Mouse (Mus musculus) regulatory T cell (primary cell): ENCODE data around the gene Prkci.

ENCODE experiments used
- in situ Hi-C: fragments of 300-600 bp; cut with MboI, MseI; formaldehyde crosslinking; loops from one replicate; pipeline ENCODE4 v1.15.1; 2025; ENCODE audit warnings: high pct_unique_total_duplicates

Prkci gene

GRCm38 (mm10) chr3:31038689-31039088, 43.1 kb downstream of the Prkci start:
- in situ Hi-C loops: no loop called here

DNA sequence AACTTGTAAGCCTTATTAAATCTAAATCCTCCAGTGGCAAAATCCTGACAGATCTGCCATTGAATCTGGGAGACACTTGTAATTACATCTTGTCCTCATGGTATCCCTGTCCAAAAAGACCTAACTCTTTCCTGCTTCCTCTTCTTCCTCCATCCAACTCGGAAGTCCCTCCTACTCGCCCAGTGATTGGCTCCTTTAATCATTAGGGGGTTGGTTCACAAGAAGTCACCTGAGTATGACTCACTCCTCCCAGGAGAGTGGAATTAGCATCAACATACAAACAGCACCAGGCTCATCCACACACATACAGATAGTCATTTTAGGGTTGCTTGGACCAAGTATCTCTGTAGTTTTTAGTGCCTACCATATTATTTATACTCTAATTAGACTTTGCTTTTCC, 47.4 kb downstream of the Prkci start:
- in situ Hi-C loops: loop anchor here (10.0 kb wide), 1 partner anchor 562 kb away; no protein-coding TSS in a partner anchor

DNA sequence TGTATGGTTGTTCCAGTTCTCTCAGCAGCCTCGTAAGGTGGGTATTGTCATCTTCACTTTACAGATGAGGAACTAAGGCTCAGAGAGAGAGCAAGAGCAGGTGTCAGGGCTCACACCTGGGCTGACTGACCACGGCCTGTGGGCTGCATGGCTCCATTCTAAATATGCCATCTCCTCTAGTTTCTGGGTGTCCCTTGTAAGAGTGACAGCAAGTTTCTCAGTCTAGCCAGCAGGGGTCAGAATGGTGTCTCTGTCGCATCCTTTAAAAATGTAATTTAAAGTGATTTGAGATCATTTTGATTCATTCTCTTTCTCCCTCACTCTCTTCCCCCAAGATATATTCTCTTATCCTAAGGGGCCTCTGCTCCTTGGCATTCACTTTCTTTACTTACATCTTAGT, 51.7 kb downstream of the Prkci start:
- in situ Hi-C loops: loop anchor here (5.0 to 10.0 kb wide), 2 partner anchors 90 to 558 kb away; no protein-coding TSS in a partner anchor

GRCm38 (mm10) chr3:31049087-31049486, 53.5 kb downstream of the Prkci start:
- in situ Hi-C loops: loop anchor here (5.0 to 10.0 kb wide), 2 partner anchors 88 to 556 kb away; no protein-coding TSS in a partner anchor

- in situ Hi-C loops: no loop called here
Measured at GRCm38 (mm10) chr3:31050375-31050774, 54.8 kb downstream of the Prkci start.

DNA sequence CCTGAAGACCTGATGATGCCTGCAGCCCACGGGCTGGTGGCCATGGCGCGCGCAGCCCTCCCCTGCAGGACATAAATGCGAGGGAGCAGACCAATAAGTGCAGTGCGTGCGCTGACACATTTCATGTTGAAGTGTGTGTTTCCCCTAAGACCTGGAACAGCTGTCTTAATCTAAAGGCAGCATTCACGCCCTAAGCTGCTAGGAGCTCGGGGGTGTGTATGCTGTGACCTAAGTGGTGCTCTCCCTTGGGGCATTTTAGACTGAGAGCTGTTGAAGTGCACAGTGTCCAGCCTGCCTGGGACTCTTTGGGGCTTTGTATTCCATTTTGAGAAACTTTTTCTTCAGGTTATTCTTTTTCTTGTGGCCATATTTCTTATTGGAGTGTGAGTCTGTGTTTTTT, 56.2 kb downstream of the Prkci start:
- in situ Hi-C loops: no loop called here

GRCm38 (mm10) chr3:31053191-31053590, 57.6 kb downstream of the Prkci start:
- in situ Hi-C loops: no loop called here

DNA sequence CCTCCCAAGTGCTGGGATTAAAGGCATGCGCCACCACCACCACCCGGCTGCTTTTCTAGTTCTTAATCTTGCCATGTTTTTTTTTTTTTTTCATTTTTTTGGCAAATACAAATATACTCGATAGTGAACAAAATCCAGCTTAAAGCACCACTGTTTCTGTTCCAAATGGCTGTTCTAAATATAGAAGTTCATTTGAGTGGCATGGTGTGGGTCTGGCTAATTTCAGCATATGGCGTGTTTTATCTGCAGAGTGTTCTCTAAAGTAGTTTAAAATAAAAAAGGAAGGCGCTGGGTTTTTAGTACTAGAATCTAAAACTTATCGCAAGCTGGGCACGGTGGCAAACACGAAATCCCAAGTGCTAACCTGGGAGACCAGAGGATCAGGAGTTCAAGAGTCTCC, 59.3 kb downstream of the Prkci start:
- in situ Hi-C loops: loop anchor here (5.0 kb wide), 2 partner anchors 47 to 88 kb away; partner anchors contain the start of gene Phc3

DNA sequence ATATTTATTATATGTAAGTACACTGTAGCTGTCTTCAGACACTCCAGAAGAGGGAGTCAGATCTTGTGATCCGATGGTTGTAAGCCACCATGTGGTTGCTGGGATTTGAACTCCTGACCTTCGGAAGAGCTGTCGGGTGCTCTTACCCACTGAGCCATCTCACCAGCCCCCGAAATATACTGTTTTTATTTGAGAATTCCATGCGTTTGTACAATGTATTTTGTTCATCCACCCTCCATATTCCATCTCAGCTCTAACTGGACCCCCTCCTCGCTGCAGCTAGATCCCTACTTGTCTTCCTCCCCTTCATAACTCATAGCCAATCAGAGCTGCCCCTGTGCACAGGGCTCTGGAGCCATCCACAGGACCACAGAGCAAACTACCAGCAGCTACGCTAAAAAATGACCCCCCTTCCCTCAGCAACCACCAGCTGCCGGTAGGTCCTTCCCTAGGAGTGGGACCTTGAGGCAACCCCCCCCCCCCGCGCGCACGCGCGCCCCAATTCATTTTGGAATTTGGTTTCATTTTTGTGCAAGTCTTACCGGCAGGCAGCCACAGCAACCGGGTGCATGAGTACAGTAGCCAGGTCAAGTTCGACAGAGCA, 60.6 kb downstream of the Prkci start:
- in situ Hi-C loops: loop anchor here (5.0 kb wide), 2 partner anchors 46 to 89 kb away; partner anchors contain the start of gene Phc3

- in situ Hi-C loops: loop anchor here (5.0 kb wide), 2 partner anchors 45 to 90 kb away; partner anchors contain the start of gene Phc3
Measured at GRCm38 (mm10) chr3:31056651-31057627, 61.4 kb downstream of the Prkci start.

- in situ Hi-C loops: no loop called here
Measured at GRCm38 (mm10) chr3:31060745-31061102, 65.2 kb downstream of the Prkci start.

DNA sequence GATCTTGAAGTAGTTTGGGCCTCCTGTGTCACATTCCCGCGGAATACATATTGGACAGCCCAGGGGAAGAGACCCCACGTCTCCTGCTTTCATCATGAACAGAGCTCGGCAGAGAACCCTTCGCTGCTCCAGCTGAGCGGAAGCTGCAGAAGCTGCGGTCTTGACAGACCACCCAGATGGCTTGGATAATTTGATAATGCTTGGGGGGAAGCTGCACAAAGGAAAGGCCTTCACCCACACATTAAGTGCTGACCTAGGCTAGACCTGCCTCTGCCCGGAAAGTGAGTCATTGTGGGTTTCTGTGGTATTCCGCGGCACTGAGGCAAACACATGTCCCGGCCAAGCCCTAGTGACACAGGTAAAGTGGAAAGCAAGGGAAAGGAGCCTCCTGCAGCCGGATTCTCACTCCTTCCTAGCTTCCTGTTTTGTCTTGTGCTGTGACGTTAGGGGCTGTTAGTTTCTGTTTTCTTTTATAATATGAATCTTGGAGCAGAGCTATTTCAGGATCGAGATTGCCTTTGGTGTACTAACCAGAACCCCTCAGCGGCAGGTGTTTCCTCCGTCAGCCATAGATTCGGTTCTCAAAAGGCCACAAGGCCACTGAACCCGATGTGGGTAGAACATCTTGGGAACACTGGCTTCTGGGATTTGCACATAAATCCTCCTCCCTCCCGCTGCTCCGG, 65.7 kb downstream of the Prkci start:
- in situ Hi-C loops: no loop called here

- in situ Hi-C loops: no loop called here
Measured at GRCm38 (mm10) chr3:31061786-31062120, 66.2 kb downstream of the Prkci start.

DNA sequence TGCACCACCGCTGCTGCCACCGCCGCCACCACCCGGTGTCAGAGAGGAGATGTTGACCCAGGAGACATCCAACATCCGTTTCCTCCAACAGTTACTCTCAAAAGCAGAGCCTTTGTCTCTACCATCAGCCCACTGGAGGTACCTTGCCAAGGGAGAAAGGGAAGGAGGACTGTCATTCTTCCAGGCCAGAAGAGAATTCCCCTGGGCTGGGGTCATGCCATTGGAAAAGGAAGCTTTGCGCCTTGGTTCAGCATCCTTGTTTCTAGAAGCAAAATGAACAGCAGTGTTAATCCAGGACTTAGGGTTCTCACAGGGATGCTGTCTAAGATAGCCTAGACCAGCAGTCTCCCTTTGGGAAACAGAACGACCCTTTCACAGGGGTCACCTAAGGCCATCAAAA, 66.8 kb downstream of the Prkci start:
- in situ Hi-C loops: no loop called here

GRCm38 (mm10) chr3:31068482-31068881, 72.9 kb downstream of the Prkci start:
- in situ Hi-C loops: no loop called here

- in situ Hi-C loops: no loop called here
Measured at GRCm38 (mm10) chr3:31071804-31072203, 76.3 kb downstream of the Prkci start.

DNA sequence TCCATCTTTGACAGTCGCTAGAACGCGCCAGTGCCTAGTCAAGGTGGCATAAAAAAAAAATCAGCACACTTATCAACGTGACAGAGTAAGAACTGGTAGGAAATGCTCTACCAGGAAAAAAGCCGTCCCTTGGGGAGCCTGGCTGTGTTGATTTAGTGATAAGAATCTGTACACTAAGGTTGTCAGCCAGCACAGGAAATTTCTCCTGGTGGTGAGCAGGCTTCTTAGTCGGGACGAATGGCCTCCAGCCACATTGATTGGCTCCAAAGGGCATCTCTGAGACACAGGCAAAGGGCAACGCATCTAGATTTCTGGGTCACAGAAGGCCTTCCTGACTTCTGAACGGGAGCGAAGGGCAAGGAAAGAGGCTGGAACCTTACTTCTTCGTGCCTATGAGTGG, 80.3 kb downstream of the Prkci start:
- in situ Hi-C loops: no loop called here

DNA sequence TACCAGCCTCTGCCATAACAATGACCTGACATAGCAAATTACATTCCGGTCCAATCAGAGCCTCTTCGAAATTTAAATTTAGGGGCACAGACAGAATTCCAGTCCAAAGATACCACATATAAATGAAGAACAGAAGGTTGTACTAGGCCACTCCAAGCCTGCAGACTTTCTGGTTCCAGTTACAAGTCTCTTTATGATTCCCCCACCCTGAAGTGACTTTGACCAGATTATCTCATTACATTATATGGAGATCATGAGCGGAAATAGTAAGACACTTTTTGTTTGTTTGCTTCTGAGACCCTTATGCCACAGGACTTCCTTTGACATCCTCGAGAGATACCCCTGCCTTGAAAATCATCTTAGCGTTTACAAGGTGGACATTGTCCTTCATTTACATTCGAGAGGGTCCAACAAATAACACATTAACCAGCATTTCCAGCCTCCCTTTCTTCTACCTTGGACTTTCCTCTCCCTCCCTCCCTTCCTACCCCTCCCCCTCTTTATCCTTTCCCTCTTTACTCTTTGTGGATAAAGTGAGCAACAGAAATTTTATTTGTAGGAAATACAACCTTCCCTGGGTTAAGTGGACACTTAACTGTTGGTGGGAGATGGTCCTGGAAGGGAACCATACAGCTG, 81.6 kb downstream of the Prkci start:
- in situ Hi-C loops: no loop called here

DNA sequence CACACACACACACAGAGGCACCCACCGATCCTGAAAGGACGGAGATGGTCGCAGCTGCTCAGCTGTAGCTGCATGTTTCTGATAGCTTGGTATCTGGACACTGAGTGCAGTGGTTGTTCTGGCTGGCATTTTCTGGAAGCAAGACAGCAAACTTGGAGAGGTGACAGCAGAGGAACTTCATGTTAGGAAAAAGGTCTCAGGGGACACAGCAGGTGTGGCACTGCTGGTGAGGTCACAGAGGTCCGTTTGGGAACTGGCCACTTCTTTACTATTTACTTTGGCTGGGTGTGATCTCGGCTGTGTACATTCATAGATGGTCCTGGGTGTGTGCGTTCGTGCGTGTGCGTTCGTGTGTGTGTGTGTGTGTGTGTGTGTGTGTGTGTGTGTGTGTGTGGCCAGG, 83.9 kb downstream of the Prkci start:
- in situ Hi-C loops: no loop called here

DNA sequence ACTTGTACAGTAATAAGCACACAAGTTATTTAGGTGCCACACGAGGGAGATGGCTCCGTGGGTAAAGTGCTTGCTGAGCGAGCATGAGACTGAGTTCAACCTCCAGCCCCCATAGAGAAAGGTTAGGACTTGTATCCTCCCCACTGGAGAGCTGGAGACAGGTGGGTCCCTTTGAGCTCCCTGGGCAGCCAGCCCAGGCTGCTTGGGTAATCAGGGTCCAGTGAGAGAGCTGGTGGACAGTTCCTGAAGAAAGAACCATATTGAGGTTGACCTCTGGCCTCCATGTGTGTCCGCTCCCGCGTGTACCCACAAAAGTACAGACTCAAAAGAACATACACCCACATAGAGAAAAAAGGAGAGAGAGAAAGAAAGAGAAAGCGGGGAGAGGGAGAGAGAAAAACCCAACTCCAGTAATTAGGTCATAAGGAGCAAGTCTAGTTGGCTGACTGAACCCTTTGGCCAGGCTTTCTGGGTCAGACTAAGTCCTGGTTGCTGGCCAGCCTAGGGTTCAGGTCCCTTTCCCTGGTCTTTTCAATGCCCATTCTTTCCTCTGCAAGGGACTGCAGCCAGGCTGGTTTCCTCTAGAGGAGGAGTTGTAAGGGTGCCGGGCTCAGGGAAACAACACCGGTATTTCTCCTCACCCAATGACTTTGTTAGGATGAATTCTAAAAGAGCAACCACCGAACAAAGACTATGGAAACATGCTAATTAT, 85.4 kb downstream of the Prkci start:
- in situ Hi-C loops: no loop called here
